Mouse (Mus musculus) heart, embryonic 10.5 days (tissue): ENCODE data around the gene Mrpl14. TPM values are rescaled to one million over a fixed set of nuclear protein-coding genes. Genes with fewer than 3 reads are reported as not detected.

Experiments
- DNase-seq: peaks from one replicate; pipeline ENCODE4 v3.0.0-alpha.2; 2017; ENCODE audit warnings: low spot score
- H3K27ac ChIP-seq: fragments of 300-500 bp; sonication (generic); 2 replicates; pipeline ENCODE4 v1.5.1; 2016; ENCODE audit warnings: mild to moderate bottlenecking
- H3K27me3 ChIP-seq: fragments of 300-500 bp; sonication (generic); 2 replicates; pipeline ENCODE4 v1.6.1; 2016; ENCODE audit warnings: mild to moderate bottlenecking; ENCODE audit not compliant: poor library complexity, insufficient read depth, severe bottlenecking
- H3K36me3 ChIP-seq: fragments of 300-500 bp; sonication (generic); 2 replicates; pipeline ENCODE4 v1.6.1; 2016; ENCODE audit warnings: mild to moderate bottlenecking, moderate library complexity
- H3K4me1 ChIP-seq: fragments of 300-500 bp; sonication (generic); 2 replicates; pipeline ENCODE4 v1.6.1; 2016; ENCODE audit warnings: mild to moderate bottlenecking
- H3K4me3 ChIP-seq: fragments of 300-500 bp; sonication (generic); 2 replicates; pipeline ENCODE4 v1.5.1; 2016; ENCODE audit warnings: mild to moderate bottlenecking, moderate library complexity
- H3K9me3 ChIP-seq: fragments of 300-500 bp; sonication (generic); 2 replicates; pipeline ENCODE4 v1.6.1; 2016; ENCODE audit warnings: mild to moderate bottlenecking, moderate library complexity
- WGBS: fragments of 180-500 bp; shearing (Covaris S2); methylation state at CpG from one replicate; pipeline ENCODE4 v1.1.7; 2016; 5-methylcytosine and 5-hydroxymethylcytosine counted together
- polyA plus RNA-seq: library from polyadenylated mRNA; unstranded; fragments of >200 nt; fragmentation: Nextera tagmentation; extraction: Ambion mirVana; gene quantifications from 2 replicates; pipeline ENCODE4 v1.2.1, GENCODE M21; 2016

Mrpl14 gene
- polyA plus RNA-seq, 1 experiment from 2014 or later, result 163 TPM

GRCm38 (mm10) chr17:45667986-45668385 is 18.1 kb upstream of the Mrpl14 start:
- Histone ChIP-seq H3K36me3 (peaks cover 77% of the 10 kb centered on the region), H3K4me1 (peaks cover 11% of the 10 kb centered on the region)
- 91% methylated on average over 10 of the region's 10 CpGs for WGBS

GRCm38 (mm10) chr17:45671821-45672220 is 14.3 kb upstream of the Mrpl14 start:
- Histone ChIP-seq H3K27ac (no peak overlapping the region), H3K36me3 (peaks cover 85% of the 10 kb centered on the region), H3K27me3 (no peaks in the 10 kb centered on the region), H3K4me1 (no peaks in the 10 kb centered on the region), H3K4me3 (no peak overlapping the region), H3K9me3 (no peaks in the 10 kb centered on the region)
- WGBS, result 86% methylated on average over 1 of the region's 1 CpGs
- no peak for DNase-seq

More at GRCm38 (mm10) chr17:45667986-45668385, 18.1 kb upstream of the Mrpl14 start:
- Histone ChIP-seq H3K9me3 (no peaks in the 10 kb centered on the region), H3K27me3 (0 out of 2 replicates have a peak, but pooled peaks cover 8% of the 10 kb centered on the region), H3K27ac (no peak overlapping the region), H3K4me3 (no peak overlapping the region)
- DNase-seq, result no peak

GRCm38 (mm10) chr17:45672598-45672997 is 13.5 kb upstream of the Mrpl14 start:
- no peak overlapping the region for H3K27ac ChIP-seq
- DNase-seq, result no peak
- H3K4me1 ChIP-seq, result no peaks in the 10 kb centered on the region
- peaks cover 82% of the 10 kb centered on the region for H3K36me3 ChIP-seq
- no peak overlapping the region for H3K4me3 ChIP-seq
- WGBS, result 84% methylated on average over 2 of the region's 2 CpGs
- no peaks in the 10 kb centered on the region for H3K27me3 ChIP-seq
- H3K9me3 ChIP-seq, result no peaks in the 10 kb centered on the region

- no peaks in the 10 kb centered on the region for H3K27me3 ChIP-seq
- no peak overlapping the region for H3K4me3 ChIP-seq
- peaks cover 50% of the 10 kb centered on the region for H3K36me3 ChIP-seq
- peaks cover 20% of the 10 kb centered on the region for H3K4me1 ChIP-seq
- DNase-seq, result no peak
- 35% methylated on average over 7 of the region's 7 CpGs for WGBS
- no peak overlapping the region for H3K27ac ChIP-seq
- H3K9me3 ChIP-seq, result no peaks in the 10 kb centered on the region
Observed at GRCm38 (mm10) chr17:45678106-45678505, 8.0 kb upstream of the Mrpl14 start.

GRCm38 (mm10) chr17:45680391-45680980 is 5.6 kb upstream of the Mrpl14 start:
- Histone ChIP-seq H3K4me3 (peak overlapping the region; percentile 32), H3K4me1 (peaks cover 37% of the 10 kb centered on the region), H3K27ac (peak overlapping the region; percentile 74), H3K9me3 (no peaks in the 10 kb centered on the region), H3K36me3 (peaks cover 26% of the 10 kb centered on the region), H3K27me3 (no peaks in the 10 kb centered on the region)
- WGBS, result 55% methylated on average over 8 of the region's 8 CpGs
- no peak for DNase-seq

- no peak for DNase-seq
- Histone ChIP-seq H3K9me3 (no peaks in the 10 kb centered on the region), H3K4me1 (peaks cover 37% of the 10 kb centered on the region), H3K36me3 (peaks cover 19% of the 10 kb centered on the region), H3K4me3 (no peak overlapping the region), H3K27ac (no peak overlapping the region), H3K27me3 (no peaks in the 10 kb centered on the region)
- WGBS, result 100% methylated on average over 1 of the region's 1 CpGs
Observed at GRCm38 (mm10) chr17:45681588-45681987, 4.5 kb upstream of the Mrpl14 start.

GRCm38 (mm10) chr17:45682843-45683242 is 3.3 kb upstream of the Mrpl14 start:
- Histone ChIP-seq H3K27ac (no peak overlapping the region), H3K4me1 (peaks cover 47% of the 10 kb centered on the region), H3K36me3 (peaks cover 9% of the 10 kb centered on the region), H3K4me3 (no peak overlapping the region), H3K9me3 (no peaks in the 10 kb centered on the region), H3K27me3 (no peaks in the 10 kb centered on the region)
- 88% methylated on average over 4 of the region's 4 CpGs for WGBS
- DNase-seq, result no peak

GRCm38 (mm10) chr17:45684667-45685131 is 1.4 kb upstream of the Mrpl14 start:
- WGBS, result 24% methylated on average over 14 of the region's 14 CpGs
- Histone ChIP-seq H3K27me3 (no peaks in the 10 kb centered on the region), H3K4me3 (peak overlapping the region; percentile 89), H3K9me3 (no peaks in the 10 kb centered on the region), H3K27ac (peak overlapping the region; percentile 93), H3K4me1 (peaks cover 44% of the 10 kb centered on the region), H3K36me3 (no peaks in the 10 kb centered on the region)
- no peak for DNase-seq

GRCm38 (mm10) chr17:45685171-45686092 is 690 bp upstream of the Mrpl14 start:
- DNase-seq, result no peak
- Histone ChIP-seq H3K36me3 (no peaks in the 10 kb centered on the region), H3K4me1 (peaks cover 43% of the 10 kb centered on the region), H3K27me3 (no peaks in the 10 kb centered on the region), H3K9me3 (no peaks in the 10 kb centered on the region), H3K4me3 (peak overlapping the region; percentile 89), H3K27ac (peak overlapping the region; percentile 93)
- under 1% methylated on average over 58 of the region's 58 CpGs for WGBS

- peaks cover 40% of the 10 kb centered on the region for H3K4me1 ChIP-seq
- 10% methylated on average over 12 of the region's 12 CpGs for WGBS
- DNase-seq, result no peak
- H3K4me3 ChIP-seq, result peak within 1 kb of the TSS; percentile 89
- H3K27ac ChIP-seq, result peak within 1 kb of the TSS; percentile 93
- no peaks in the 10 kb centered on the region for H3K36me3 ChIP-seq
- H3K9me3 ChIP-seq, result no peaks in the 10 kb centered on the region
- no peaks in the 10 kb centered on the region for H3K27me3 ChIP-seq
Observed at GRCm38 (mm10) chr17:45686716-45687115, 594 bp downstream of the Mrpl14 start, which contains the start of gene Tmem63b. Gene Tmem63b, minus strand, starts transcription at chr17:45686905.

- Histone ChIP-seq H3K27me3 (no peaks in the 10 kb centered on the region), H3K4me1 (peaks cover 58% of the 10 kb centered on the region), H3K36me3 (no peaks in the 10 kb centered on the region), H3K27ac (peak overlapping the region; percentile 25; the same call in 1 of the 2 replicates), H3K9me3 (no peaks in the 10 kb centered on the region), H3K4me3 (no peak overlapping the region)
- DNase-seq, result no peak
- WGBS, result 84% methylated on average over 9 of the region's 9 CpGs
Observed at GRCm38 (mm10) chr17:45689120-45689519, 3.0 kb downstream of the Mrpl14 start.

- H3K4me1 ChIP-seq, result peaks cover 57% of the 10 kb centered on the region
- no peaks in the 10 kb centered on the region for H3K36me3 ChIP-seq
- no peak overlapping the region for H3K27ac ChIP-seq
- H3K4me3 ChIP-seq, result no peak overlapping the region
- no peaks in the 10 kb centered on the region for H3K27me3 ChIP-seq
- no peaks in the 10 kb centered on the region for H3K9me3 ChIP-seq
- 85% methylated on average over 4 of the region's 4 CpGs for WGBS
- DNase-seq, result no peak
Observed at GRCm38 (mm10) chr17:45690044-45690443, 3.9 kb downstream of the Mrpl14 start.

GRCm38 (mm10) chr17:45692159-45692558 is 6.0 kb downstream of the Mrpl14 start:
- 75% methylated on average over 5 of the region's 5 CpGs for WGBS

More at GRCm38 (mm10) chr17:45692159-45692558, 6.0 kb downstream of the Mrpl14 start:
- no peaks in the 10 kb centered on the region for H3K27me3 ChIP-seq
- H3K4me3 ChIP-seq, result no peak overlapping the region
- H3K9me3 ChIP-seq, result no peaks in the 10 kb centered on the region
- H3K4me1 ChIP-seq, result peaks cover 64% of the 10 kb centered on the region
- 0 out of 2 replicates have a peak overlapping the region, but pooled peaks have one; percentile 13 for H3K27ac ChIP-seq
- peaks cover 14% of the 10 kb centered on the region; the same call in 1 of the 2 replicates for H3K36me3 ChIP-seq
- DNase-seq, result no peak
